Mouse (Mus musculus): ENCODE measurements around the gene Rtn4rl2.
A peak's percentile ranks its signal among the peaks of the same experiment; 100 is the strongest.

Gene Rtn4rl2

DNA sequence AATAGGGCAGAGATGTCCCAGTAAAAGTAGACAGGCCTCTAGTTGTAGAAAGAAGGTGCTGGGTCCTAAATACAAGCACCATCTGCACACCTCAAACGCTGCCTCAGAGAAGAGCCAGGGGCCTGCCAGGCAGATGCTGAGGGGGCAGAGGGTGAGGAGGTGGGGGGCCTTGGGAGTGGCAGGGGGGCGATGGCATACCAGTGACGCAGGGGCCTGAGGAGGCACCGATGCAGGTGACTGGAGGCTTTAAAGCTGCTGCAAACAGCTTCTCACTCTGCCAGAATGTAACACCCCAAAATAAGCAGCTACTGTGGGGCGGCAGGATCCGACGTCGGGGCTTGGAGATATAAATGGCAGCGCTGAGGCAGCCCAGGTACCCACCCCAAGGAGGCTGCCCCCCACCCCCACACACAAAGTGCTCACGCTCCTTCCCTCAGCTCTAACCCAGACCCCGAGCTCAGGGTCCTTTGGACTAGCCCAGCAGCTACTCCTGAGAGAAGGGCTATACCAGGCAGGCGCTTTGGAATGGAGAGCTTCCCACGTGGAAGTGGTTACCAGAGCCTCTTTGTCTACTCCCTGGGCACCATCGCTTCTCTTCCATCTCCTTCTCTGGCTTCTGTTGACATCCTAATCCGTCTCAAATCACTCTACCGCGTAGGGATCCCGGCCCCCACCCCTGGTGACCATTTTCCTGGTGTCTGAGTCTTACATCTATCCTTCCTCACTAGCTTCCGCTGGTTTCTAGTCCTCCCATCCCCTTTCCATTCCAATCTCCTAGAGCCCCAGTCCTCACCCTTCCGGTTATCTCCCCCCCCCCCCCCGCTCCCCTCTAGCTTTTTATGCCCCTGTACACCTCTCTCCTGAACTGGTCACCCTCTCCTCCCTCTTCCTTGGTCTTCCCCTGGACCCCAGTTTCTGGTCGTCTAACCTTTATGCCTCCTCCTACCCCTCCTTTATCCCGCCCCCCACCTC is 1.1 kb downstream of the Rtn4rl2 start:
- no peak for DNase-seq (ENCODE audit: low spot score in 2 of 2)

DNA sequence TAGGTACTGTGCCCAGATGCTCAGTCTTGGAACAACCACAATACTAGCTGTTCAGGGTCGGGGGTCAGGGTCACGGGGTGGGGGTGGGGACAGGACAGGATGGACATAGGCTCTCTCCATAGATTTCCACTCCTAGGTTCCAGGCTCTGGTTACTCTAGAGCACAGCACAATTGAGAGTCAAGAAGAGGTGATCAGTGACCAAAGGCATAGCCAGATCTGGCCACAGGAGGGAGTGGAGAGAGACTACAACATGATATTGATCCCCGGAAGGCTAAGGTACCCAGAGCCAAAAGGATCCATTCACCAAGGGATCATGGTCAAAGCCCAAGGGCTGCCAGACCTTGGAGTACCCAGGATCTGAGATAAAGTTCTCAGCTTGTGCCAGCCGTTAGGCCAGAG is 1.9 kb downstream of the Rtn4rl2 start:
- no peak for DNase-seq (ENCODE audit: low spot score in 2 of 2)

DNA sequence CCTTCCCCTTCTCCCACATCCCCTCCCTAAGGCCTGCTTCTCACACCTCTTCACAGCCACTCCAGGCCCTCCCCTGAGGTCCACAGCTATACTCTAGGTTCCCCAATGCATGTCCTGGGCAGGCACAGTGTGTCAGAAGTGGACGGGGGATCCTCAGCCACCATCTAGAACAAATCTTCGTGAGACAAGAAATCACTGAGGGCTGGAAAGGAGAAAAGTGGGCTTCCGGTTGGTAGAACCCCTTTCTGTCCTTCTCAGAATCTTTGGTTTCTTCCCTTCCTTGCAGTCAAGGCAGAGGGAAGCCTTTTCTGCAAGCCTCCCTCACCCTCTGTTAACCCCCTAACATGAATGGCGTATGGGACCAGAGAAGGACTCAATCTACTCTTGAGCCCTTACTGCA is 2.6 kb downstream of the Rtn4rl2 start:
- DNase-seq (ENCODE audit: low spot score in 2 of 2), result no peak

GRCm38 (mm10) chr2:84883530-84883929 is 3.0 kb downstream of the Rtn4rl2 start:
- no peak for DNase-seq (ENCODE audit: low spot score in 2 of 2)

- no peak for DNase-seq (ENCODE audit: low spot score in 2 of 2)
These were observed 3.4 kb downstream of the Rtn4rl2 start for GRCm38 (mm10) chr2:84883084-84883483.

- DNase-seq (ENCODE audit: low spot score in 2 of 2), result no peak
These were observed 3.9 kb downstream of the Rtn4rl2 start for GRCm38 (mm10) chr2:84882606-84883005.

- DNase-seq (ENCODE audit: low spot score in 2 of 2), result no peak
These were observed 5.9 kb downstream of the Rtn4rl2 start for GRCm38 (mm10) chr2:84880590-84880989.

DNA sequence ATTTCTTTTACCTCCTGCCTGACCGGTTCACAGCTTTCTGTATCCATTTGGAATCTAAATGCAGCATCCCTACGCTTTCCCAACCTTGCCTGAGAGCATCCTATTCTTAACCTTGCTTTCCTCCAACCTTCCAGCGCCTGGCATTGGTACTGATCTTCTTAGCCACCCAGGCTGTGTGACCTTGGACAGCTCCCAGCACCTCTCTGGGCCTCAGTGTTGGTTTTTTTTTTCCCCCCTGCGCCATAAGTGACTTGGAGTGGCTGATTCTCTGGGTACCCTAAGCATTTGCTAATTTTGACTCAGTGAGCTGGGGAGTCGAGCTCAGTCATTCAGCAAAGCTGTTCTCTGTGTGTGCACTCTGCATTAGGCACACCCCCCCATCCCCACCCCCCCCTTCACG is 10.7 kb downstream of the Rtn4rl2 start:
- DNase-seq (ENCODE audit: low spot score in 2 of 2), result no peak

DNA sequence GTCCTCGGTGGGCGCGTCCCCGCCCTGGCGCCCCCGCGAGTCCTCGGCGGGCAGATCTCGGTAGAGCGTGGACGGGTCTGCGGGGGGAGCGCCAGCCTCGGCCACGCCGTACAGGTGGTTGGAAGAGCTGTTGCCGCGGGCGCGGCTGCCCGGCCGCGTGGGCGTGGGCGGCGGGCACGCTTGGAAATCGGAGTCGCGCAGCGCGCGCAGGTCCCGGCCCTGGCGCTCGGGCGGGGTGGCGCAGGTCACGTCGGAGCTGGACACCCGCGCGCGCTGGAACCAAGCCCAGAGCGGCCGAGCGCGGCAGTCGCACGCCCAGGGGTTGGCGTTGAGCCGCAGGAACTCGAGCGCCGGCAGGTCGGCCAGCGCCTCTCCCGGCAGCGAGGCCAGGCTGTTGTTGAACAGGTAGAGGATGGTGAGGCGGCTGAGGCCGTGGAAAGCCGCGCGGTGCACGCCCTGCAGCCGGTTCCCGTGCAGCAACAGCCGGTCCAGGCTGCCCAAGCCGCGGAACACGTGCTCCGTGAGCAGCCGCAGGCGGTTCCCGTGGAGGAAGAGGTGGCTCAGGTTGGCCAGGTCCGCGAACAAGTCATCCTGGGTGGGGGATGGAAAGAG is 14.3 kb downstream of the Rtn4rl2 start:
- DNase-seq (ENCODE audit: low spot score in 2 of 2), result peak in 1 of 2 experiments; percentile 14

DNA sequence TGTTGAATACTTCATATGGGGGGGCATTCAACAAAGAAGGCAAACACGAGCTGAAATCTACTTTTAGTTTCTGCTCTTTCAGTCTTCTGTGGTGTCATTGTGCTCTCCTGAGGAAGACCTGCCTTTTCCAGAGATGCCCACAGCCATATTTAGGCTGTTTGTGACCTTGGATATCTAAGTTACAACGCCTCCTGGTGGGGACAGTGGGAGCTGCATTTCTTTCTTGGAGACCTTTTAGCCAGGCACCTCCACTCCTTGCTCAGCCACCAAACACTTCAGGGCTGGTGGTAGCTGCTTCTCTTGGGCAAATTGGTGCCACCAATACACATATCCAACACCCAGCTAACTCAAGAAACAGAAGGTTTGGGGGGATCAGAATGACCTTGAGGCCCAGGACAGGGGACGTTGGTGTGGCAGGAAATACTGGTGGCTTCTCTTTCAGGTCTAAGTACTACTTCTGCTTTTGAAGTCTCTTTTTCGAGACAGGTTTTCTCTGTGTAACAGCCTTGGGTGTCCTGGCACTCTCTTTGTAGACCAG is 15.8 kb downstream of the Rtn4rl2 start:
- peak in 1 of 2 experiments; percentile 39 for DNase-seq (ENCODE audit: low spot score in 2 of 2)

DNA sequence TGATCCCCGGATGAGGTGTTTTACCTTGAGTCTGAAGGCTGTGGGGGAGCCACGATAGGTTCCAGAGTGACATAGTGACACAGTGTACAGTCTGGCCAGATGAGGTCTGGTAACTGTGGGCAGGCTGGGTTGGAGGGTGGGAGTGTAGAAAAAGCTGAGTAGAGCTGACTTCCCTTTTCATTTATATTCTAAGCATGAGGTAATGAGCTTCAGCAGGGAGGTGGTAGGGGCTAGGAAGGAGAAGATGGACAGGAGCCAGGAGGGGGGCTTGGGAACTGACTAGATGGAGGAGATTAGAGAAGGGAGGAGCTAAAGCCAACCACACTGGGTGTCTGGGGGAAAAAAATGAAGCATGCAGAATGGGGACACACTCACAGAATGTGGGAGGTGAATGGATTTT is 17.5 kb downstream of the Rtn4rl2 start:
- no peak for DNase-seq (ENCODE audit: low spot score in 2 of 2)

- peak; percentile 30 to 68 for DNase-seq (ENCODE audit: low spot score in 2 of 2)
These were observed 18.0 kb downstream of the Rtn4rl2 start for GRCm38 (mm10) chr2:84868521-84868943.

GRCm38 (mm10) chr2:84865616-84866571 is 20.6 kb downstream of the Rtn4rl2 start:
- peak; percentile 11 to 56 for DNase-seq (ENCODE audit: low spot score in 2 of 2)

GRCm38 (mm10) chr2:84862231-84862630 is 24.3 kb downstream of the Rtn4rl2 start:
- no peak for DNase-seq (ENCODE audit: low spot score in 2 of 2)

DNA sequence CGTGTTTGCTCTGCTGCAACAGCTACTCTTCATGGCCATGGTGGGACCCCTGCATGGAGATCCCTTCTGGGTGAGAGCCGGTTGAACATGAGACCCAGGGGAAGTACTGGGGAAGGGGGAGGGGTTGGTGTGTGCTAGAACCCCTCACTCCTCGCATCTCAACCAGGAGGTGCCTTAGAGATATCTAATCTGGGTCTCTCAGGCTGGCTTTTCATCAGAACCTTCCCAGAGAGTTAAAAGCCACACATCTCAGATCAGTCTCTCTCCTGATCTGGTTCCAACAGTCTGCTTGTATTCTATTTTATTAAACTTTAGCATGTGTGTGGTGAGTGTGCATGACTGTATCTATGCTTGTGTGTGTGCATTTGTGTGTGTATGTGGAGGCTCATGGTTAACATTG is 25.1 kb downstream of the Rtn4rl2 start:
- no peak for DNase-seq (ENCODE audit: low spot score in 2 of 2)

- DNase-seq (ENCODE audit: low spot score in 2 of 2), result no peak
These were observed 26.3 kb downstream of the Rtn4rl2 start for GRCm38 (mm10) chr2:84859991-84860780.

- no peak for DNase-seq (ENCODE audit: low spot score in 2 of 2)
These were observed 28.0 kb downstream of the Rtn4rl2 start for GRCm38 (mm10) chr2:84858551-84858950.

DNA sequence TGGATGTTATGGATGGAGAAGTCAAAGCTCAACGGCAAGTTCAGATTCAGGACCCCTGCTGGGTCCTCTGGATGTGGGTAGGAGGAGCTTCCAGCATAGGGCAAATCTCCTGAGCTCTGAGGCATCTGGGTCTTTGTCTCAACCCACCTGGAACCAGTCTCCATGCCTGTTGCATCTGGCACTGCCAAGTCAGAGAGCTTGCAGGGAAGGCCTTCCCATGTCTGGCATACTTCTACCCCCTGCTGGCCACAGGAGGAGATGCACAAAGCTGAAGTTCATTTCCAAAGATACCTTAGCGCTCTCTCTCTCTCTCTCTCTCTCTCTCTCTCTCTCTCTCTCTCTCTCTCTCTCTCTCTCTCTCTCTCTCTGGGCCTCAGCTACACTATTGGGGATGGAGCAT is 30.8 kb downstream of the Rtn4rl2 start:
- DNase-seq (ENCODE audit: low spot score in 2 of 2), result peak in 1 of 2 experiments; percentile 36

DNA sequence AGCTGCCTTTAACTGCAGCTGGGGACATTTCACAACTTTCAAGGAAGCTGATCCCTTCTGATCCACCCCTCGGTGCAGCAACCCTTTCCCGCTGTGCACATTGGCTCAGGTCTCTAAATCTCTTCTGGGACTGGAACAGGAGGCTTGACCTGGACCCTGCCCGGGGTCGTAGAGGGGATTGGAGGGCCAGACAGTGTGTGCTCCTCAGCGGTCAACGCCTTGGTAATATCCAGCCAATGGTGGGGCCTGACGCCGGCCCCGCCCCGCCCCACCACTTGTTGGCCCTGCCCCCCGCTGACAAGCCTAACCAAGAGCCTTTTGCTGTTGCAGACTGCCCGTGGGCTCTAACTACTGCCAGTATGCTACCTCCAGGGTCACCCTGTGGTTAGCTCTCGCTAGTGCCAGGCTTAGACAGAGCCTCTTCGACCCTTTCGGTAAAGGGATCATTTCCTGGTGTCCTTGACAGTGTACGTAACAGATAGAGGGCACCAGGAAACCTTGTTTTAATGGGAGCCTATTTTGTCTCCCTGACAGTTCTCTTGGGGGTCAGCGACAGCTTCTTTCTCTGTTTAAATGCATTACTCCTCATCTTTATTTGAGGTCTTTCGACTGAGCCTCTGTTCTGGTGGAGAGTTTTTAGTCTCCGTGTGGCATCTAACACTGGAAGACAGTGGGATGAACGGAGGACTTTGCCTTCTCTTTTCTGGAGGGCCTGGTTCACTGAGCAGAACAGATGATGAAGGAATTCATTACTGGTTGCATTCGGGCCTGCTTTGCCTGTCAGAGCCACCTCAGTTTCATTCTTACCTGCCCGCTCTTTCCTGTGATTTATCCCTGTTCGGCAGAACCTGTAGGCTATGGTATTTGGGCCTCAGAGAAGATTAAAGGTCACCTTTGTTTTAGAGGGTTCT is 35.1 kb downstream of the Rtn4rl2 start:
- no peak for DNase-seq (ENCODE audit: low spot score in 2 of 2)

All from natural killer cell, adult 2 months (primary cell).